Mouse (Mus musculus) inflammation-experienced regulatory T-cells, adult 6 months (primary cell): ENCODE data around the gene Cdc42se2. TPM values are rescaled to one million over a fixed set of nuclear protein-coding genes. Genes with fewer than 3 reads are reported as not detected.

Source experiments
- ATAC-seq: one replicate; pipeline ENCODE4 v1.8.0; 2017
- polyA plus RNA-seq, 3 experiments: library from polyadenylated mRNA; unstranded; fragments of 100-300 nt; shearing (Covaris generic); gene quantifications; one replicate each; pipeline ENCODE4 v1.2.1; 2017

The Cdc42se2 gene
- polyA plus RNA-seq, 3 experiments from 2014 or later: 243 to 360 (median 322) TPM

DNA sequence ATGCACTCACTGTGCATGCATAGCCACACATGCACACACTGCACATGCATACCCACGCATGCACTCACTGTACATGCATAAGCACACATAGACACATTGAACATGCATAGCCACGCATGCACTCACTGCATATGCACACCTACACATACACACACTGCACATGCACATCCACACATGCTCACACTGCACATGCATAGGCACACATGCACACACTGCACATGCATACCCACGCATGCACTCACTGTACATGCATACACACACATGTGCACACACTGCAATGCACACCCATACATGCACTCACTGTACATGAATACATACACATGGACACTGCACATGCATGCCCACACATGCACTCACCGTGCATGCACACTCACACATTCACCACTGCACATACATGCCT, 4.0 kb upstream of the Cdc42se2 start:
- ATAC-seq: no peak

DNA sequence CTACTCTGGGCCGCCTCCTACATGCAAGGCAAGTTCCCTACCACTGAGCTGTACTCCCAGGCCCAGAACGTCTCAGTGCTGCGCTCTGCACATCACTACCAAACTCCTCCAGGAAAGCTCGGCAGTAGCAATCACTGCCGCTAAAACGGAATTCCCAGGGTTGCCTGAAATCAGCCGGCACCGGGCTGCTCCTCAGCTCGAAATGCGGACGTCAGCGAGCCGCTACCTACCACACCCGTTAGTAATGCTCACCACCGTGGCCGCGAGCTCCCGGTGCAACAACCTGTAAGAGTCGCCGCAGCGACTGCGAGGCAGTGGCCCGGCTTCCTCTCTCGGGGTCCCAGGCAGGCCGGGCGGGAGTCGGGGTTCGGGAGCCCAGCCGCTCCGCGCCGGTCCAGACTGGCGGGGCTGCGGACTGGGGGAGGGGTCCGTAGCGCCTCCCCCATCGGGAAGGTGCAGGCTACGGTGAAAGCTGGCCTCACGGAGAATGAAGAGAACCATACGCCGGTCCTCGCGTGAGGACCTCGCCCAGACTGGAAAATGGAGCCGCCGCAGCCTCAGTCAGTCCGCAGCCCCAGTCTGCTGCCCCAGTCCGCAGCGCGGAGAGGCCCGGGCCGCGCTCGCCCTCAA, 502 bp downstream of the Cdc42se2 start:
- ATAC-seq: peak; percentile 30

DNA sequence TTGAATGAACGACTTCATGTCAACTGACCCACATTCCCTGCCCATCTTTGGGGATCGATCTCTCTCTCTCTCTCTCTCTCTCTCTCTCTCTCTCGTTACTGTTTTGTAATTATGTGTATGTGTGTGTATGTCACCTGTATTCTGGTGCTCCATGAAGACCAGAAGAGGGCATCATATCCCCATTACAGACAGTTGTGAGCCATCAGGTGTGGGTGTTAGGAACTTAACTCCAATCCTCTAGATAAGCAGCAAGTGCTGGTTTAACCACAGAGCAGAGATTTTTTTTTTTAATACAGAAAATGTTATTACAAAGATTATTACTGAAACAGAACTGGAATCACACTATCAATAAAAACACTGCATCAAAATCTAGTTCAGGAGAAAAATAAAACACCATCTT, 1.9 kb downstream of the Cdc42se2 start:
- ATAC-seq: no peak

DNA sequence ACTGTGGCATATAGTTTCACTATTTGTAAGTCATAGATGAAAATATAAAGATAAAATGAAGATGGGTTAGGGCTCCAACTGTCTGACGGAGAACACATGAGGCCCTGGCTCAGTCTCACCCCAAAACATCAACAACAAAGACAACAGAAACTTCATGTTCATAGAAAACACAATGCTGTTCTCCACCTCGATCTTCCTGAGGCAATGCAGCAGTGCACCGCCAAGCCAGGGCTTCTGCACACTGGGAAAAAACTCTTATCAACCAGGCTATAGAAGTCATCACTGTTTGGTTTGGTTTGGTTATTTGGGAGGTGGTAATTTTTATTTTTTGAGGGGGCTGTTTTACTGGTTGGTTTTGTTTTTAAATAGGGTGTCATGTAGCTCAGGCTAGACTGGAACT, 3.0 kb downstream of the Cdc42se2 start:
- no peak for ATAC-seq

DNA sequence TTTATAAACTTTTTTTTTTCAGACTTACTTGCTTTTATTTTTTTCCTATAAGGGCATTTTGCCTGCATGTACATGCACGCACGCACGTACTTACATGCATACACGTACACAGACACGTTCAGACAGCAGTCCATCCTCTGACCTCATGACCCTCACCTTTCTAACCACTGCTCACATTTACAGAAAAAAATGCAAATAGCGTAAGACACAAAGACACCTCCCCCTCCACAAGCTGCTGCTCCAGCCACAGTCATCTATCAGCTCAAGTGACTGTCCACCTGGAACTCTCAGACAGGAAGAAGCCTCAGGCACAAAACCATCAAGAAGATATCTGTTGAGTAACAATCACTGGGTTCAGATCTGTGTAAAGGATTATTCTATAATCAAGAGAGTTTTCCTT, 5.2 kb downstream of the Cdc42se2 start:
- ATAC-seq: no peak

DNA sequence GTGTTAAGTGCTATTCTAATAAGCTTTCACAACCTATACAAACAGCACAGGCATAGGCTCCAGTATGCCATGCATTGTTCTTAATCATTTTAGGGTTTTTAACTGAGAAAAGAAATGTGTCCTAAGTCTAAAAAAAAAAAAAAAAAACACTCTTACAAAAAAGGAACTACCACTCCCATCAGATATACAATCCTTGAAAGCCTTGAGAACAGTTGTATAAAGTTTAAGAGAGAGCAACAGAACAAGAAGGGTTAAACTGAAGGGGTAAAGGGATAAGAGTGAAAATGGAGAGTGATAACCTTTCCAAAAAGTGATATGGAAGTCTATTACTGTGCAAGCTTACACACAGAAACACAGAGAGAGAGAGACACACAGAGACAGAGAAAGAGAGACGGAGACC, 7.5 kb downstream of the Cdc42se2 start:
- ATAC-seq: no peak

DNA sequence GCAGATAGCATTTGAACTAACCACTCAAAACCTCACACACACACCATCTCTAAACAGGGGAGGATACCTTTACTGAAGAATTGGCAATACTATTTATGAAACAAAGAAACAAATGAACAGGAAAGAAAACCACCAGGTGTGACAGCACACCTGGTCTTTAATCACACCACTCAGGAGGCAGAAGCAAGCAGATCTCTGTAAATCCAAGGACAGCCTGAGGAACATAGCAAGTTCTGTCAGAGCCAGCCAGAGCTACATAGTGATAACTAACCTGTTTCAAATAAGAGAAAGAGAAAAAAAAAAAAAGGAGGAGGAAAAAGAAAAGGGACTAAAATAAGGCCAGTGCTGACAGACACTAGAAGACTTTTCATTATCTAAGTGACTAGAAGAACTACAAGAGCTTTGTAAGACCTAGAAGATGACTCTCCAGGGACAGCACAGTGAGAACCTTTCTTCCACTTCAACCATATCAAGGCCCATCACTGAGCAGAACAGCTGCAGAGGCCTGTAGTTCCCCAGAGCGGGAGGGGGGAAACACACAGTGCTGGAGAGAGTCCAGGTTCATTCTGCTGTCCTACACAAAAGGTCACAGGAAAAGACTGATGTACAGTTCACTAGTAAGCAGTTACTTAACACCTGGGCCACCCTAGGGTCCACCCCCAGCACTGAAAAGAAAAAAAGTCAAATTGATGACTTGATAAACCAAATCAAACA, 9.2 kb downstream of the Cdc42se2 start:
- peak; percentile 14 for ATAC-seq

DNA sequence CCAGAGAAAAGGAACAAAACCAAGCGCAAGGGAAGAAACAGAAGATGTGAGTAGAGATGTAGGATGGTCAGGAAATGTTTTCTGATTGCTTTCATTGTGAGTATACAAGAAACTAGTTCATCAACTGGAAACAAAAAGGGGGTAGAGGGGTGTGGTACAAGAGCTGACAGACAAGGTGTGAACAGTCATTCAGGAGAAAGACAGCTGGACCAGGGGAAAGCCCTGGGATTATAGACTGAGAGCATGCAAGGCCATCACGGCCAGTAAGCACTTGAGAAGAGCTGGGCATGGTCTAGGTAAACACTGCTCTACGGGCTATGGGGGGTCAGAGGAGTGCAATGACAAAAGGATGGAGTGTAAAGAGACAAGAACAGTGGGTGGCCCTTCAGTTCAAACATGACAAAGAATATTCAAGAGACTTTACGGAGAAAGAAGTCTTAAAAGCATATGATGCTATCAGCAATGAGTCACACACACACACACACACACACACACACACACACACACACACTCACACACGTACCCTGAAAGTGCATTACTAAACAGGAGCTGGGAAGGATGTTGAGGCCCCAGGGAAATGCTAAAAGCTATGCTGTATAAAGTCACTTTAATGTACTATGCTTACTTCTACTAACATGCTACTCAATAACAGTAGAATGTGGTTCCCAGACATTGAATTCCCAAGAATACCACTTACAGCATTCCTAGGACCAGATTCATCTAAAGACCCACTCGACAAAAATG, 9.9 kb downstream of the Cdc42se2 start:
- ATAC-seq: peak; percentile 15

DNA sequence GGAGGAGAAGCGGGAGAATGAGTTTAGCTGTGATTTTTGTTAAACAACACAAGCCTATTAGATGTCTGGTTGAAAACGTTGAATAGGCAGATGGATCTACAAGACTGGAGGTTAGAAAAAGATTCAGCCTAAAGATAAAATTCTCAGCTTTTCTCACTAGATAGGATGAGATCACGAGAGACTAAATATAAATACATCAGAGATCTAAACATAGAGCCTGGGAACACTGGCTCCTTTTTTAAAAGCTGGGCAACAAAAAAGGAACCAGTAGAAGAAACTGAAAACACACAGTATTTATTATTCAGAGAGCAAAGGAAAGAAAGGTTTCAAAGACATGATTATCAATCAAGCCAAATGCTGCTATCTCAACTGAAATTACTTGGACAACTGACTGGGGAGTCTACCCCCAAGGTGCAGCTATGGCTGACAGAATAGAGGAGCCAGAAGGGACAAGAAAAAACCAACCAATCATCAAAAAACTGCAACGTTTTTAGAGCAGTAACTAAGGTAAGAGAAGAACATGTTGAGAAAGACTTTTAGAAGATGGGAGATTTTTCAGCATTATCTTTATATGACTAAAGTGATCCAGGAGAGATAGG, 10.6 kb downstream of the Cdc42se2 start:
- no peak for ATAC-seq

DNA sequence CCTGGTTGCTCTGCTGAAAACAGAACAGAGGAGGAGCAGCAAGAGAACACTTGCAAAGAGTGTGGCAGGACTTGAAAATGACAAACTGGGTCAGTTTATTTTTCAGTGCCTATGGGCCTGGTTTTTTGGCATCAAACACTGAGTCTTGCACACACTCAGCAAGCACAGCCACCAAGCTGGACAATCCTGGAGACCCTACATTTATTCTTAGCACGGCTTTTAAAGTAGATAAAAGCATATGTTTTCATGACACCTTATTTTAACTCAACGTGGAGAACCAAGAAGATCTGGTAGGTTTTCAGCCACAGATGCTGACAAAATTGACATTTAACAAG, 11.1 kb downstream of the Cdc42se2 start:
- no peak for ATAC-seq

DNA sequence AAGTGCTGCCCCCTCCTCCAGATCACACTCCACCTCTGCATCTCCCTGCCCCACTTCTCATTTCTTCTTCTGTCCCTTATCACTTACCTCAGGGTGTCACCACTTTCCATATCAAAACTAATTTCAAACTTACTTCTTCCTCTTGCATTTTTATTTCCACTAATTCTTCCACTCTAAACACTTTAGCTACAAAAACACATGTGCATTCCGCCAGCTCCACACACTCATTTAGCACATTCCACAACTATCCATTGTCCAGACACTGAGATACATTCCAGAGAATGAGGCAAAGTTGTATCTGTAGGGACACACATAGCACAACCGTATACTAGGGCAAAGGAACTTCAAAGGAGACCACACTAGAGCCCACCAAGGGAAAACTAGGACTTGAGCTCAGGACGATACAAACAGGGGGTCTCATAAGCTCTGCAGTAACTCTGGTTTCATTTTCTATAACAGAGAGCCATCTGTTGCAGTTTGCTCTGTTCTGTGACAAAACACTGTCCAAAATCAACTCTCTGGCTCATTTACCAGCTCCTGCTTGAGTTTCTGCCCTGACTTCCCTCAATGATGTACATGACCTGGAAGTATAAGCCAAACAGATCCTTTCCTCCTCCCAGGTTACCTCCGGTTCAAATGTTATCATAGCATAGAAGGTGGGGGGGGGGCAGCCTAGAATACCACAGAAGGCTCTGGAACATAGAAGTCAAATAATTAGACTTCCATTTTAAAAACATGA, 11.7 kb downstream of the Cdc42se2 start:
- no peak for ATAC-seq

DNA sequence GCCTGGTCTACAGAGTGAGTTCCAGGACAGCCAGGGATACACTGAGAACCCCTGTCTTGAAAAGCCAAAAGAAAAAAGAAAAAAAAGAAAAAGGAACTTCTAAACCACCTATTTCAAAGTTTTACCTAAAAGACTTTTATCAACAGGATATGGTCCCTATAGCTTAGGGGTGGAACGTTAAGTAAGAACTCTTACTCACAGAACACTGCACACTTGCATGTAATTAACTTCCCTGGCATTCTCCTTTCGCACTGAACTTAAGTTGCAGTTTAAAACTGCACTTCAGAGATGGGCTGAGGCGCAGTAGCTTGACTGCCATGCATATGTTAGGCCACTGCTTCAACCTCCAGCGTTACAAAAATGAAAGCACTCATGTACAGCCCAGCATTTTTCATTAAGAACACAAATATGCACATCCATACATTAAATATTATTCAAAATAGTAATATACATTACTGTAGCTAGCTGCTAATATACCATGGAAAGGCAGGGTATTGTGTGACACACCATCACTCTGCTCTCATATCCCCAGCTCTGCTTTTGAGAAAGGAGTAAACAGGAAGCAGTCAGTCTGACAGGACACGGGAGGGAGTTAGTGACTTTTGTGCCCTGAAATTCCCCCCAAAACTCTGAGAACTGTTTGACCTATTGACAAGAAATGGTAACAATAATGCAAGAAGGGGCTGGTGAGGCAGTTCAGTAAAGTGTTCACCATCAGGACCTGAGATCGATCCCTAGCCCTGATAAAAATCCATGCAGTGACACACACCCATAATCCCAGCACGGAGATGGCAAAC, 13.0 kb downstream of the Cdc42se2 start:
- ATAC-seq: peak; percentile 69

DNA sequence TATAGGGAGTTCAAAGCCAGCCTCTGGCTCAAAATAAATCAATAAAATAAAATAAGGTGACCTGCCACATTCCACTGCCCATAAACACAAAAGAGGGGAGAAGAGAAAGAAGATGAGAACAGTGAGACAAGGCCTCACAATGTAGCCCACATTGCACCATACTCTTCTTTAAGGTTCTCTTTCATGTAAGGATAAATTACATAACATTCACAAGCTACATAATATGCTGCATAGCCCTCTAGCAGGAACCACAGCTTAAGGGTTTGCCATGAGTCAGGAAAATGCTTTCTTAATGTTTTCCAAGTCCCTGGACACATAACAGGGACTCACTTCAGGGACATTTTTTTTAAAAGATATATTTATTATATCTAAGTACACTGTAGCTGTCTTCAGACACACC, 15.9 kb downstream of the Cdc42se2 start:
- ATAC-seq: no peak

DNA sequence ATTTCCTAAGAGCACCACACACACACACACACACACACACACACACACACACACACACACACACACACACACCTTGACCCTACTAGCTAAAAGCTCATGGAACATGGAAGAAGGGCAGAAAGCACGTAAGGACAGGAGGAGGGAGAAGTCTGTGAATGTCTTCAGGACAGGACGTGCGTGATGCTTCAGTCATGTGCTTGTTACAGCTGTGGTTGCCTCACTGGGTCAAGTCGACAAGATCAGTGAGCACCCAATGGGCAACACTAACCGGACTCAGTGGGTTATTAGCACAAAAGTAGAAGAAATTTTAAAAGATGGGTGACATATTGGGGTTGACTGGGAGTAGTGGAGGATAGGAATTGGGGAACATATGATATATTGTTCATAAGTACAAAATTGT, 17.6 kb downstream of the Cdc42se2 start:
- no peak for ATAC-seq

DNA sequence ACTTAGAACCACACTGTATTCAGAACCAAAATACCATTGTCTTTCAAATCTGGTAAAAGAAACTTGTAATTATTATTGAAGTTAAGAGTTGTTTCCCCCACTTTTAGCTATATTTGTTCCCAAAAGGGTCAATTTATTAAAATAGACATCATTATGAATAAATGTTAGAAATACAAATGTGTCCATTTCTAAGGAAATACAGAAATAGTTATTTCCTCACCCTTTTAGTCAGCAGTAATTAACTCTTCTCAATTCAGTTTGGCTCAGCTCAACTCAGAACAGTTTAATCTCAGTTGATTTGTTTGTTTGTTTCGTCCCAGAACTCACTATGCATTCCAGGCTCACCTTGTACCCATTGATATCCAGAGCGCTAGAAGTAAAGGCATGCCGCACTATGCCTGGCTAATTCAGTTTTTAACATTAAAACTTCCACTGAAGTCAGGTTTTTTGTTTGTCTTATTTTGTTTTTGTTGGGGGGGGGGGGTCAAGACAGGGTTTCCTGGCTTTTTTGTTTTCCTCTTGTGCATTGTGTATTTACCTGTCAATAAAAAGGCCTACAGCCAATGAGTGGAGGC, 19.3 kb downstream of the Cdc42se2 start:
- ATAC-seq: no peak

DNA sequence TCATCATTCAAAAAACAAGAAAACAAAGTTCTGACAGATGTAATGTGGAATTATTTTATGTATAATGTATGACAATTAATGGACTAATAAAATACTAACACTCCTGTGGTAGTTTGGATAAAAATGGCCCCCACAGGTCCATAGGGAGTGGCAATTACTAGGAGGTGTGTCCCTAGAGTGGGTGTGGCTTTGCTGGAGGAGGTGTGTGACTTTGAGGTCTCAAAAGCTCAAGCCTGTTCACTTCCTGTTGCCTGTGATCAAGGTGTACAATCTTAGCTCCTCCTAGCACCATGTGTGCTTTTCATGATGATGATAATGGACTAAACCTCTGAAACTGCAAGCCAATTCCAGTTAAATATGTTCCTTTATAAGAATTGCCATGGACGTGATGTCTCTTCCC, 22.7 kb downstream of the Cdc42se2 start:
- peak; percentile 86 for ATAC-seq

DNA sequence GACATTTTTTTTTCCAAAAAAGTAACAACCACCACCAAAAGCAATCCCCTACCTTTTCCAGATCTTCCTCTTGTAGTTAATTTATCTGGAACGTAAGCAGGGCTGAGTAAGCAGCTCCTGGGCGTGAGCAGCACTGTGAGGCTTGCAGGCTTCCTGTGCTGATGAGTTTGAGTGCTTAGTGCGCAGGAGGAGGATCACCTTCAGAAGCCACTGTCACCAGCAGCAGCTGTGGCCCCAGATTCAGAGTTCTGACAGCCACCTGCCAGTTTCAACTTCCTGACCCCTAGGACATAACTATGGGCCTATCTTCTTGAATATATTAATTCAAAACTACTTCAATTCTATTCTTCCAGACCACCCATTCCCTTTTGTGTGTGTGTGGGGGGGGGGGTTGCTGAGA, 23.4 kb downstream of the Cdc42se2 start:
- ATAC-seq: peak; percentile 87

DNA sequence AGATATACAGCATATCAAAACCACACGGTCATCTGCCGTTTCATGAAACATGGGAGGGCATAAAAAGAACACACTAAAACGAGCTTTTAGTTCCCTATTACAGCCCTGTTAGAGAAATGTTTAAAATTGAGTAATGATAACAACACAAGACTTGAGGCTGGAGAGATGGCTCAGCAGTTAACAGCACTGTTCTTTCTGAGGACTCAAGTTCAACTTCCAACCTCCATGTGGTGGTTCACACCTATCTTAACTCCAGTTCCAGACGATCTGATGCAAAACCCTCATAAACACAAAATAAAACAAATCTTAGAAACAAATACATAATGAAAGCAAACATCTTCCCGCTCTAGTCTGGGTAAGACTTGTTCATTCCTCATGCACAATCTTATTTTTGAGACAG, 24.7 kb downstream of the Cdc42se2 start:
- no peak for ATAC-seq

DNA sequence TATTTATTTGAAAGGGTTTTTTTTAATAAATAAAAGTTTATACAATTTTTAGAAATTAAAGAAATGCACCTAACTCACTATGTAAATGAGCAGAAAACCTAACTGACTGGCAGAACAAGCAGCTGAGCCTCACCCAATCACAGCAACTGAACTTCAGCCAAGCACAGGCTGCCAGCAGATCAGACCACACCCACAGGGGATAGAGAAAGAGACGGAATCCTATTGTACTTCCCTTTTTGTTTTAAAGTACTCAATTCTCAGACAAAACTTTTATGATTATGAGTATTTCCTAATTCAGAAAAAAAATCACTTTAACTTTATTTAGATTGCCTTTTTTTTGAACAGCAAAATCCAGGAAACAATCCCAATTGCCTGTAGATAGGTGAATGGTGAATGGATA, 29.5 kb downstream of the Cdc42se2 start:
- ATAC-seq: peak; percentile 28

DNA sequence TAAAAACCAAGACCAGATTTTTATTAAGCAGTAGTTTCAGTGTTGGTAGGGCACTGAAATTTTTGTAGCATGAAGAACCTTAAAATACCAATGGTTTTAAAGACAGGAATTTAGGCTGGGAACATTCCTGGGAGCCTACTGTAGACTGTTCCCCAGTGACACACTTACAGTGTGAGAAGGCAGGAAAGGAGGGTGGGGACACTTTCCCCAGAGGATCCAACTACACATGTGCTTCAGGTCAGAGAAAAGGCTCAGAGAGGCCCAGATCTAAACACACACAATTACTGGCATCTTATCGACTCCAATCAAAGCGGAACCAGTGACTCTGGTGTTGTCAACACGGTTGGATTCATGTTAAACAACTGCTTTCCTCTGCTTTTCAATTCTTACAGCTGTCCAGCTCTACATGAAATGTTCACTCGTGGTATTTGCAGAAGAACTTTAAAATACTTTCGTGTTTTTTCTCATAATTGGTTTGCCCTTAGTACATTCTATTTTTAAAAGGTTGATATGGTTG, 32.3 kb downstream of the Cdc42se2 start:
- no peak for ATAC-seq
